Mouse (Mus musculus) spleen, adult 12 weeks (tissue): ENCODE data around the gene Serinc5.
"Not testable (repeated sequence)": the region's sequence is repeated elsewhere in the genome, so short reads cannot be mapped to it uniquely, and the experiment has no call there.

Experiments
- DNase-seq: peaks from one replicate; pipeline ENCODE4 v3.0.0; 2022; ENCODE audit warnings: low spot score

Gene Serinc5

GRCm38 (mm10) chr13:92610311-92611221 lies at the start of gene Serinc5:
Gene Serinc5 (plus strand): TSS chr13:92611091.
- DNase-seq = peak; percentile 99

GRCm38 (mm10) chr13:92576072-92576471 lies 34.8 kb upstream of the Serinc5 start, which contains the start of gene Spz1:
Gene Spz1 (minus strand): TSS chr13:92576172.
- DNase-seq = no peak

- no peak for DNase-seq
Observed at GRCm38 (mm10) chr13:92576688-92577087, 34.2 kb upstream of the Serinc5 start.

GRCm38 (mm10) chr13:92578210-92578609 lies 32.7 kb upstream of the Serinc5 start:
- no peak for DNase-seq

GRCm38 (mm10) chr13:92580220-92581043 lies 30.5 kb upstream of the Serinc5 start:
- peak; percentile 47 for DNase-seq

- DNase-seq = no peak
Observed at GRCm38 (mm10) chr13:92584094-92584717, 26.7 kb upstream of the Serinc5 start.

- DNase-seq = no peak
Observed at GRCm38 (mm10) chr13:92588704-92589103, 22.2 kb upstream of the Serinc5 start.

GRCm38 (mm10) chr13:92589255-92589654 lies 21.6 kb upstream of the Serinc5 start:
- DNase-seq = no peak

GRCm38 (mm10) chr13:92591225-92591624 lies 19.7 kb upstream of the Serinc5 start:
- DNase-seq = no peak

- DNase-seq = no peak
Observed at GRCm38 (mm10) chr13:92592268-92592785, 18.6 kb upstream of the Serinc5 start.

- DNase-seq = peak; percentile 57
Observed at GRCm38 (mm10) chr13:92592786-92593635, 17.9 kb upstream of the Serinc5 start.

GRCm38 (mm10) chr13:92593731-92594396 lies 17.0 kb upstream of the Serinc5 start:
- DNase-seq = no peak

- no peak for DNase-seq
Observed at GRCm38 (mm10) chr13:92594481-92594880, 16.4 kb upstream of the Serinc5 start.

- DNase-seq = no peak
Observed at GRCm38 (mm10) chr13:92594907-92595306, 16.0 kb upstream of the Serinc5 start.

- no peak for DNase-seq
Observed at GRCm38 (mm10) chr13:92595424-92595823, 15.5 kb upstream of the Serinc5 start.

GRCm38 (mm10) chr13:92605306-92605705 lies 5.6 kb upstream of the Serinc5 start:
- DNase-seq = not testable (repeated sequence)

GRCm38 (mm10) chr13:92609486-92610310 lies 1.2 kb upstream of the Serinc5 start:
- peak; percentile 23 for DNase-seq

GRCm38 (mm10) chr13:92611254-92611784 lies 428 bp downstream of the Serinc5 start:
- DNase-seq = no peak

GRCm38 (mm10) chr13:92611917-92612316 lies 1.0 kb downstream of the Serinc5 start:
- DNase-seq = no peak
